Mouse (Mus musculus) C2C12 (cell line): ENCODE results near the gene Khdc4. TPM values are rescaled to one million over a fixed set of nuclear protein-coding genes. Genes with fewer than 3 reads are reported as not detected.

ENCODE experiments used
- H3K27me3 ChIP-seq: one replicate; pipeline ENCODE4 v1.6.1; 2011; ENCODE audit not compliant: control insufficient read depth, insufficient read depth, insufficient read length
- H3K36me3 ChIP-seq: one replicate; pipeline ENCODE4 v1.6.1; 2011; ENCODE audit not compliant: control insufficient read depth, insufficient read depth
- H3K4me3 ChIP-seq: one replicate; pipeline ENCODE4 v1.5.1; 2011; ENCODE audit warnings: mild to moderate bottlenecking, control low read depth; ENCODE audit not compliant: poor library complexity, insufficient read depth, severe bottlenecking
- H3K79me2 ChIP-seq: one replicate; pipeline ENCODE4 v1.6.1; 2011; ENCODE audit not compliant: control insufficient read depth, insufficient read depth
- H3K79me3 ChIP-seq: one replicate; pipeline ENCODE4 v1.6.1; 2011; ENCODE audit warnings: low read depth, control low read depth
- H3ac ChIP-seq: one replicate; pipeline ENCODE3; 2011; ENCODE audit warnings: low read depth; ENCODE audit not compliant: control insufficient read depth, insufficient read length
- CEBPB ChIP-seq: IDR thresholded peaks from one replicate; pipeline ENCODE4 v1.6.1; 2011; ENCODE audit warnings: low read depth, mild to moderate bottlenecking, control low read depth, moderate library complexity
- CTCF ChIP-seq: IDR thresholded peaks from one replicate; pipeline ENCODE4 v1.5.1; 2011; ENCODE audit not compliant: control insufficient read depth, insufficient read depth, insufficient read length
- FOSL1 ChIP-seq: IDR thresholded peaks from one replicate; pipeline ENCODE4 v1.8.0; 2011; ENCODE audit warnings: mild to moderate bottlenecking, low read length; ENCODE audit not compliant: poor library complexity, insufficient read depth, severe bottlenecking
- MAX ChIP-seq: IDR thresholded peaks from one replicate; pipeline ENCODE4 v1.6.1; 2011; ENCODE audit warnings: mild to moderate bottlenecking, control low read depth
- MYOD1 ChIP-seq: IDR thresholded peaks from one replicate; pipeline ENCODE4 v1.6.1; 2011; ENCODE audit warnings: low read depth; ENCODE audit not compliant: control insufficient read depth, insufficient read length
- MYOG ChIP-seq: IDR thresholded peaks from one replicate; pipeline ENCODE4 v1.6.1; 2011; ENCODE audit not compliant: control insufficient read depth, insufficient read length; ENCODE audit errors: extremely low read depth
- USF1 ChIP-seq: IDR thresholded peaks from one replicate; pipeline ENCODE4 v1.6.1; 2011; ENCODE audit warnings: low read depth, mild to moderate bottlenecking, control low read depth, moderate library complexity
- polyA plus RNA-seq: library from polyadenylated mRNA; unstranded; fragments of >200 nt; fragmentation: generic; extraction: Trizol; gene quantifications from one replicate; pipeline ENCODE4 v1.2.1, GENCODE M21; 2012; ENCODE audit warnings: missing spikeins

Gene Khdc4
- polyA plus RNA-seq, 1 experiment = 14.4 TPM

DNA sequence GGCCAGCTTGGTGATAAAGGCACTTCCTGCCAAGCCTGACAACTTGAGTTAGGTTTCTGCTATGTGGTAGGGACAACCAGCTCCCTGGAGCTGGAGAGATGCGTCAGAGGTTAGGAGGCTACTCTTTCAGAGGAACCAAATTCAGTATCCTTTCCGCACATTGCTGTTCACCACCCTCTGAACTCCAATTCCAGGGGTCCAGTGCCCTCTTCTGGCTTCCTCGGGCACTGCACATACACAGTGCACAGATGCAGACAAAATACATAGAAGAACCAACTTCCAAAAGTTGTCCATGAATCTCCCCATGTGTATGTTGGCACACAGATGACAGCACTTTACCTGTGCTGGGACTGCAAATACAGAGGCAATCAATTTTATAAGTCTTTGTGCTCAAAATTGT lies 53.0 kb downstream of the Khdc4 start:
- H3K79me2 ChIP-seq = no peaks in the 10 kb centered on the region
- H3K27me3 ChIP-seq = no peaks in the 10 kb centered on the region
- TF ChIP-seq USF1 = no peak
- peak; percentile 23 for TF ChIP-seq CTCF
- no peaks in the 10 kb centered on the region for H3K79me3 ChIP-seq
- no peak overlapping the region for H3K4me3 ChIP-seq
- H3K36me3 ChIP-seq = no peaks in the 10 kb centered on the region
- H3ac ChIP-seq = no peak overlapping the region

GRCm38 (mm10) chr3:88740147-88740546 lies 54.5 kb downstream of the Khdc4 start:
- H3ac ChIP-seq = no peak overlapping the region
- no peaks in the 10 kb centered on the region for H3K79me3 ChIP-seq
- no peaks in the 10 kb centered on the region for H3K27me3 ChIP-seq
- no peak overlapping the region for H3K4me3 ChIP-seq
- H3K36me3 ChIP-seq = no peaks in the 10 kb centered on the region
- TF ChIP-seq MYOD1 (no peak), USF1 (no peak), CTCF (no peak), CEBPB (no peak), MAX (no peak), MYOG (no peak), FOSL1 (no peak)
- no peaks in the 10 kb centered on the region for H3K79me2 ChIP-seq

DNA sequence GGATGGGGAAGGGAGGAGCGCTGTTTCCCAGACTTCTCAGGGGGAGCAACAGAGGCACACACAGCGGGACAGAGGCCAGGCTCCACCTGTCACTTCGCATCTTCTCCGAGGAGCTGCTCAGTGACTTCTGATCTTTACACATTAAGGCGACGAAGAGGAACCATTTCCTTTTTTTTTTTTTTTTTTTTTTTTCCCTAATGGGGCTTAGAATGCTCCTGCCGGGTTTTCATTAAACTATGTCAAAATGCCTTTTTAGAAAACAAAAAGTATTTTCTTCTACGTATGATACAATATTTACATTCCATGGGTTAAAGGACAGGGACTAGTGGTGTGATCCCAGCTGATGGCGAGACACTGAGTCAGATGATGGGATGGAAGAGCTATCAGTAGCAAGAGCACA lies 59.9 kb downstream of the Khdc4 start:
- Histone ChIP-seq H3K27me3 (no peaks in the 10 kb centered on the region), H3K36me3 (no peaks in the 10 kb centered on the region), H3K4me3 (no peak overlapping the region), H3K79me3 (no peaks in the 10 kb centered on the region), H3K79me2 (no peaks in the 10 kb centered on the region), H3ac (no peak overlapping the region)
- no peak for TF ChIP-seq MYOD1
- no peak for TF ChIP-seq MYOG
- no peak for TF ChIP-seq CTCF

- no peaks in the 10 kb centered on the region for H3K79me3 ChIP-seq
- no peaks in the 10 kb centered on the region for H3K27me3 ChIP-seq
- TF ChIP-seq USF1 (no peak), MYOG (no peak), CTCF (no peak), MAX (no peak), MYOD1 (no peak), CEBPB (no peak), FOSL1 (no peak)
- no peak overlapping the region for H3K4me3 ChIP-seq
- no peak overlapping the region for H3ac ChIP-seq
- H3K36me3 ChIP-seq = no peaks in the 10 kb centered on the region
- no peaks in the 10 kb centered on the region for H3K79me2 ChIP-seq
Observed at GRCm38 (mm10) chr3:88746139-88746870, 60.7 kb downstream of the Khdc4 start.

GRCm38 (mm10) chr3:88746871-88747231 lies 61.2 kb downstream of the Khdc4 start:
- Histone ChIP-seq H3K27me3 (no peaks in the 10 kb centered on the region), H3ac (no peak overlapping the region), H3K36me3 (no peaks in the 10 kb centered on the region), H3K4me3 (no peak overlapping the region), H3K79me2 (no peaks in the 10 kb centered on the region), H3K79me3 (no peaks in the 10 kb centered on the region)
- TF ChIP-seq MYOG = no peak
- TF ChIP-seq USF1 = no peak
- TF ChIP-seq CTCF = no peak
- TF ChIP-seq MYOD1 = no peak
- TF ChIP-seq FOSL1 = no peak
- no peak for TF ChIP-seq MAX
- no peak for TF ChIP-seq CEBPB

- no peaks in the 10 kb centered on the region for H3K36me3 ChIP-seq
- no peaks in the 10 kb centered on the region for H3K79me3 ChIP-seq
- no peaks in the 10 kb centered on the region for H3K79me2 ChIP-seq
- no peaks in the 10 kb centered on the region for H3K27me3 ChIP-seq
- no peak overlapping the region for H3K4me3 ChIP-seq
- peak; percentile 8 for TF ChIP-seq CTCF
- TF ChIP-seq MYOG = no peak
- H3ac ChIP-seq = no peak overlapping the region
Observed at GRCm38 (mm10) chr3:88754283-88754682, 68.7 kb downstream of the Khdc4 start.
